Mouse (Mus musculus): Measurements from ENCODE around the gene Gtpbp1. TPM values are rescaled to one million over a fixed set of nuclear protein-coding genes. Genes with fewer than 3 reads are reported as not detected.
A peak's percentile ranks its signal among the peaks of the same experiment; 100 is the strongest.

Gtpbp1 gene
- total and polyA plus RNA-seq, 3 experiments = 25.3 to 45.3 (median 34.2) TPM

- H3K27me3 ChIP-seq (replicated peaks) = no peaks in the 10 kb centered on the region
- peaks cover 0 to 45% of the 10 kb centered on the region in 2 experiments; a peak in 2 of 4 replicates for H3K4me1 ChIP-seq (ENCODE audit: control insufficient read depth in 1 of 2, insufficient read depth in 2 of 2)
- dilution Hi-C loops (cut with MboI; ENCODE audit: extremely low pct_ligation_motif_present, extremely low pct_unique_long_range_greater_than_20kb, low sequenced_read_pairs) (no loop called here), in situ Hi-C loops (cut with MboI; ENCODE audit: low pct_ligation_motif_present, low pct_unique_long_range_greater_than_20kb, low sequenced_read_pairs) (no loop called here)
- no peaks in the 10 kb centered on the region for H3K9me3 ChIP-seq (replicated peaks; ENCODE audit: low read length)
- DNase-seq (ENCODE audit: extremely low read depth) = peak; percentile 49
- no peak overlapping the region for H3K9ac ChIP-seq (ENCODE audit: insufficient read depth, low read depth)
- H3K79me2 ChIP-seq (replicated peaks; ENCODE audit: control insufficient read depth, extremely low read depth, insufficient read depth, poor library complexity, severe bottlenecking) = no peaks in the 10 kb centered on the region
- H3K4me2 ChIP-seq (ENCODE audit: insufficient read depth, low read depth, poor library complexity, severe bottlenecking) = no peak overlapping the region
- H3K4me3 ChIP-seq (replicated peaks in 1 of 3; ENCODE audit: low read depth in 2 of 3, low read length in 2 of 3, poor library complexity in 1 of 3) = no peak overlapping the region
- TF ChIP-seq POLR2AphosphoS2 (IDR thresholded peaks at IDR 0.05; ENCODE audit: low read depth, low read length) = no peak
- no peak for TF ChIP-seq ETS1 (conservative IDR thresholded peaks at IDR 0.05; ENCODE audit: low read depth, low read length)
- peak; percentile 89 for TF ChIP-seq SMC3 (IDR thresholded peaks at IDR 0.05; ENCODE audit: low read depth, low read length)
- TF ChIP-seq TCF12 (IDR thresholded peaks at IDR 0.05; ENCODE audit: low read depth, low read length) = no peak
- peak; percentile 90 to 97 for TF ChIP-seq CTCF (conservative IDR thresholded peaks at IDR 0.05 in 1 of 2, IDR thresholded peaks at IDR 0.05 in 1 of 2; ENCODE audit: low read depth in 2 of 2, low read length in 2 of 2)
- TF ChIP-seq BHLHE40 (IDR thresholded peaks at IDR 0.05; ENCODE audit: low read depth, low read length) = no peak
- TF ChIP-seq MEF2A (IDR thresholded peaks at IDR 0.05; ENCODE audit: borderline replicate concordance, low read depth, low read length) = no peak
- no peak; the same call in 1 of the 2 replicates for TF ChIP-seq HCFC1 (IDR thresholded peaks at IDR 0.05; ENCODE audit: low read depth, low read length)
- TF ChIP-seq MAFK (IDR thresholded peaks at IDR 0.05; ENCODE audit: insufficient replicate concordance, low read length) = no peak
- TF ChIP-seq MYC (IDR thresholded peaks at IDR 0.05; ENCODE audit: low read depth, low read length) = no peak
- no peak for TF ChIP-seq USF1 (IDR thresholded peaks at IDR 0.05; ENCODE audit: low read depth, low read length)
- no peak for TF ChIP-seq USF2 (conservative IDR thresholded peaks at IDR 0.05; ENCODE audit: low read depth, low read length)
- 0 out of 2 replicates have a peak, but pooled peaks have one; percentile 47 for TF ChIP-seq MAZ (IDR thresholded peaks at IDR 0.05; ENCODE audit: low read depth, low read length)
- TF ChIP-seq ELF1 (IDR thresholded peaks at IDR 0.05; ENCODE audit: low read depth, low read length) = peak; percentile 86
- TF ChIP-seq ZKSCAN1 (IDR thresholded peaks at IDR 0.05; ENCODE audit: borderline replicate concordance, low read depth, low read length) = no peak
- no peak for TF ChIP-seq NRF1 (IDR thresholded peaks at IDR 0.05; ENCODE audit: low read depth, low read length)
- TF ChIP-seq ZC3H11A (IDR thresholded peaks at IDR 0.05; ENCODE audit: low read depth, low read length) = peak; percentile 44; the same call in 1 of the 2 replicates
- TF ChIP-seq NELFE (IDR thresholded peaks at IDR 0.05; ENCODE audit: low read depth, low read length) = peak; percentile 21; the same call in 1 of the 2 replicates
- TF ChIP-seq ZMIZ1 (IDR thresholded peaks at IDR 0.05; ENCODE audit: low read depth, low read length) = no peak
- TF ChIP-seq CHD1 (IDR thresholded peaks at IDR 0.05; ENCODE audit: low read depth, low read length) = no peak
- peak; percentile 89 for TF ChIP-seq RAD21 (IDR thresholded peaks at IDR 0.05; ENCODE audit: low read depth, low read length)
- TF ChIP-seq KAT2A (IDR thresholded peaks at IDR 0.05; ENCODE audit: insufficient replicate concordance, low read length) = no peak
- no peak for TF ChIP-seq PAX5 (IDR thresholded peaks at IDR 0.05; ENCODE audit: low read length)
- no peak for TF ChIP-seq MXI1 (IDR thresholded peaks at IDR 0.05; ENCODE audit: low read depth, low read length)
- TF ChIP-seq GABPA (IDR thresholded peaks at IDR 0.05; ENCODE audit: insufficient replicate concordance, low read depth, low read length) = no peak
- peaks cover 0 to 28% of the 10 kb centered on the region in 2 experiments for H3K36me3 ChIP-seq (replicated peaks in 1 of 2; ENCODE audit: control insufficient read depth in 1 of 2, insufficient read depth in 1 of 2, low read length in 1 of 2)
- no peak overlapping the region for H3K27ac ChIP-seq (ENCODE audit: insufficient read depth, low read depth)
These were observed 62.2 kb downstream of the Gtpbp1 start for GRCm38 (mm10) chr15:79752742-79753419.

Measured in CH12.LX (cell line).